Mouse (Mus musculus) Patski (cell line): ENCODE measurements around the gene Casz1. TPM values are rescaled to one million over a fixed set of nuclear protein-coding genes. Genes with fewer than 3 reads are reported as not detected.

Experiments used
- ATAC-seq: fragments of 100-300 bp; one replicate; pipeline ENCODE4 v1.8.0; 2021
- CTCF ChIA-PET: fragments of 350-600 bp; sonication (Branson Sonifier 250); formaldehyde crosslinking; loops from one replicate; lab custom pipeline; 2022; ENCODE audit warnings: inconsistent platforms; lab: Charles Lee
- POLR2A ChIA-PET: fragments of 350-600 bp; sonication (Branson Sonifier 250); formaldehyde crosslinking; loops from one replicate; lab custom pipeline; 2022; ENCODE audit warnings: antibody characterized with exemption, inconsistent platforms; lab: Charles Lee
- DNase-seq: peaks from one replicate; pipeline ENCODE4 v3.0.0-alpha.2; 2011; ENCODE audit warnings: low read depth, low spot score
- H3K27me3 ChIP-seq: fragments of 371-371 bp; one replicate; pipeline ENCODE4 v1.5.1; 2021
- CTCF ChIP-seq: fragments of 100-300 bp; IDR thresholded peaks from one replicate; pipeline ENCODE4 v1.5.1; 2021
- in situ Hi-C: fragments of 300-500 bp; cut with MboI; formaldehyde crosslinking; loops from 3 replicates; pipeline ENCODE4 v1.11.1; 2018; ENCODE audit warnings: low pct_unique_long_range_greater_than_20kb, mixed read lengths
- polyA plus RNA-seq: library from polyadenylated mRNA; unstranded; gene quantifications from one replicate; pipeline ENCODE4 v1.2.3, GENCODE M21; 2021

The Casz1 gene
- polyA plus RNA-seq, 1 experiment from 2014 or later, result 6.0 TPM

DNA sequence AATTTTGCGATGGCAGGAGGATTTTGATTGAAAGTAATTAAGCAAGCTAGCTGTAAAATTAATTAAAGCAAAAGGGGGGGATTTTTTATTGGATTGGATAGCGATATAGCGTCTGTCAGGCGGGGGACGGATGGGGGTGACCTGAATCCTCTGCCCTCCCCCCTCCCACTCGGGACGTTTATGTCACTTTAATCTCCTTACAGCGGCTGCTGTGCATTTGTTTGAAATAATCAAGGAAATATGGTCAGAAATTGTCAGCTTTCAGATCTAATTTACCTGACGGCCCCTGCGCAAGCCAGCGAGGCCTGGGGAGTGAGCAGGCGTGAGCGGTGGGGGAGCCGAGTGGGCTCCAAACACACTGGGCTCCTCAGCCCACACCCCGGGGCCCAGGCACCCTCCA, 111.6 kb downstream of the Casz1 start:
- POLR2A ChIA-PET, result interaction anchor here (1.3 kb wide), 1 partner anchor 96 kb away, joined by 4 read pairs; no protein-coding TSS in a partner anchor
- H3K27me3 ChIP-seq, result no peaks in the 10 kb centered on the region
- CTCF ChIA-PET, result interaction anchor here (1.7 kb wide), 1 partner anchor 11 kb away, joined by 8 read pairs; no protein-coding TSS in a partner anchor
- in situ Hi-C loops, result no loop called here
- ATAC-seq (no peak), DNase-seq (no peak)
- no peak for TF ChIP-seq CTCF

DNA sequence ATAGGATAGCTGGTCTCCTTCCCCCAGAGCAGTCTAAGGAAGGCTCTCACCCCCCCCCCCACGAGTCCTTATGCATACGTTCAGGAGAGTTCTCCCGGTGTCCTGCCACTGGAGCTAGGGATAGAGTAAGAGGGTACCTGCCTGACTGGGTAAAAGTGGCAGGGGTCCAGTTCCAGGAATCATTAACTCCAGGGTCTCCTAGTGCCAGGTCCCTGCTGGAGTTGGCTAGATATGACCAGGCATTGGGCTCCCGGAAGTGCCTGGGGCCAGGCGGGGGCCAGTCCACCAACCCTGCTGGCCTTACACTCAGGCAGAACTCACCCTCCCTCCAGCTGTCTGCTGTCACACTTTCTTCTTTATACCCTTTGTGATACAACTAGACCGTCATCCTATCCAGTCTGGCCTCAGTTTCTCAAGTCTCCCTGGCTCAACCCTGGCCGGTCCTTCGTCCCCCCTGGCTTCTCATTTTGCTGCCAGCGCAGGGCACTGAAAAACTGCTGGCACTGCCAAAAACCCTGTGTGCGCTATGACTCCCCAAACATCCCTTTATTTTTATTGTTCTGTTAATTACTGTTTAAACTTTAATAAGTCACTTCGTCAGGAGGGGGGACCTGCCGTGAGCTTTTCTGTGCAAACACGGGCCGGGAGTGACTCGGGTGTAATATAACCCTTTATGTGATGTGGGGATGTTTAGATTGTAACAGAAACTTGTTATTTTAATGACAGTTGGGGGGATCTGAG, 114.6 kb downstream of the Casz1 start:
- ChIA-PET CTCF (interaction anchor here (1.1 to 1.3 kb wide), 2 partner anchors 98 to 157 kb away, joined by 3 to 4 read pairs; no protein-coding TSS in a partner anchor), POLR2A (interaction anchor here (0.5 kb wide), 1 partner anchor 174 kb away, joined by 7 read pairs; no protein-coding TSS in a partner anchor)
- TF ChIP-seq CTCF, result no peak
- DNase-seq (no peak), ATAC-seq (no peak)
- no peaks in the 10 kb centered on the region for H3K27me3 ChIP-seq
- in situ Hi-C loops, result no loop called here

GRCm38 (mm10) chr4:148920610-148921009, 116.4 kb downstream of the Casz1 start:
- ATAC-seq (no peak), DNase-seq (no peak)
- CTCF ChIA-PET, result no interaction called here
- POLR2A ChIA-PET, result no interaction called here
- TF ChIP-seq CTCF, result no peak
- in situ Hi-C loops, result no loop called here
- no peaks in the 10 kb centered on the region for H3K27me3 ChIP-seq

DNA sequence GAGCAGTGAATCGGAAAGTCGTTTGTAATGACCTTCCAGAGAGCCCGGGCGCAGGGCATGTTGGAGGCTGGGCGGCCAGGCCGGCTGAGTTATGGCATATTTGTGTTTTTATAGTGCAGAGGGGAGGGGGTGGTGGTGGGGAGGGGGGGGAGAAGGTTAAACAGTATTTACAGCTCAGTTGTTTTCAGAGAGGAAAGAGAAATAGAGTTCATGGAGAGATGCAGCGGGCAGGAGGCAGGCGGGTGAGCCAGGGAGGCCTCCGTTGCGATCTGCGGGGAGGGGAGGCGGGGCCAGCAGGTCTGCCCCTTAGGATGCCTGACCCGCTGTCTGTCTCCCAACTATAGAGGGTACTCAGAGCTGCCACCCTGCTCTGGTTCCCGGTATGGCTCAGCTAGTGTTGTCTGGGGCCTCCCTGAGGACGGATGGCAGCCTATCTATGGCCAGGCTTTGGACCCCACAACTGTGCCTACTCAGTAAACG, 118.0 kb downstream of the Casz1 start:
- POLR2A ChIA-PET, result no interaction called here
- in situ Hi-C loops, result no loop called here
- CTCF ChIA-PET, result no interaction called here
- DNase-seq, result no peak
- no peak for TF ChIP-seq CTCF
- H3K27me3 ChIP-seq, result no peaks in the 10 kb centered on the region
- no peak for ATAC-seq

GRCm38 (mm10) chr4:148923414-148923813, 119.2 kb downstream of the Casz1 start:
- ChIA-PET CTCF (no interaction called here), POLR2A (no interaction called here)
- ATAC-seq, result no peak
- TF ChIP-seq CTCF, result no peak
- H3K27me3 ChIP-seq, result no peaks in the 10 kb centered on the region
- in situ Hi-C loops, result no loop called here
- no peak for DNase-seq

GRCm38 (mm10) chr4:148923976-148924375, 119.7 kb downstream of the Casz1 start:
- no peak for TF ChIP-seq CTCF
- in situ Hi-C loops, result no loop called here
- CTCF ChIA-PET, result no interaction called here
- ATAC-seq (no peak), DNase-seq (no peak)
- POLR2A ChIA-PET, result interaction anchor here (1.0 kb wide), 1 partner anchor 9 kb away, joined by 3 read pairs; no protein-coding TSS in a partner anchor
- H3K27me3 ChIP-seq, result no peaks in the 10 kb centered on the region

DNA sequence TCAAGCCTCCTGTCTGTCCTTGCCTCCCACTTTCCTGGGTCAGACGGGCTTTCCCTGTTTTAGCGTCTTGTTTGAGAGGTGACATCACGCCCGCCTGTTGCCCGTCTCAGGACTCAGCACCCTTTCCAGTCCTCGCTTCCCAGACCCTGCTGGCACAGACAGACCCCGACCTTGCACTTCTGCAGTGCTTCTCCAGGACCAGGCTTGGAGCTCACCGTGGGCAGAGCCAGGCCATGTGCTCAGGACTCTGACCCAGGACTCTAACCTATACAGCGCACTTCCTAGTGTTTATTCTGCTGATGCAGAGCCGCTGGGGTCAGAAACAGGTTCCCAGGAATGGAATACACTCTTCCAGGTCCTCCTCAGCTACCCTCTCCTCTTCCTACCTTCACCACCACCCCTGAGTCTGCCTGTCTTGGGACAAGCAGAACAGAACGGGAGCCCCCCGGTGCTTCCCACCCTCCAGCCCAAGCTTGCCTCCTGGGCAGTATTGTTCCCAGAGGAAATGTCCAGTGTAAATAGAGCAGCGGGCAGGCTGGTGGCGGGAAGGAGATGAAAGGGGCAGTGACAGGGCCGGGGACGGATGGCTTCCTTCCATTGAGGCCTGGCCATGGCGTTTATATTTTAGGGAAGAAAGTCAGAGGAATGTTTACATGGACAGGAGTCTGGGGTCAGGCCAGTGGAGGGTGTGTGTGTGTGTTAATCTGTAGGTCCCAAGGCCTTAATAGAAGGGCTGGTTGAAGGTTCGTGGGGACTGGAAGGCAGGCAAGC, 121.5 kb downstream of the Casz1 start:
- no peak for DNase-seq
- no peak for TF ChIP-seq CTCF
- ChIA-PET POLR2A (no interaction called here), CTCF (interaction anchor here (1.2 kb wide), 1 partner anchor 116 kb away, joined by 3 read pairs; no protein-coding TSS in a partner anchor)
- in situ Hi-C loops, result no loop called here
- H3K27me3 ChIP-seq, result no peaks in the 10 kb centered on the region
- ATAC-seq, result no peak

DNA sequence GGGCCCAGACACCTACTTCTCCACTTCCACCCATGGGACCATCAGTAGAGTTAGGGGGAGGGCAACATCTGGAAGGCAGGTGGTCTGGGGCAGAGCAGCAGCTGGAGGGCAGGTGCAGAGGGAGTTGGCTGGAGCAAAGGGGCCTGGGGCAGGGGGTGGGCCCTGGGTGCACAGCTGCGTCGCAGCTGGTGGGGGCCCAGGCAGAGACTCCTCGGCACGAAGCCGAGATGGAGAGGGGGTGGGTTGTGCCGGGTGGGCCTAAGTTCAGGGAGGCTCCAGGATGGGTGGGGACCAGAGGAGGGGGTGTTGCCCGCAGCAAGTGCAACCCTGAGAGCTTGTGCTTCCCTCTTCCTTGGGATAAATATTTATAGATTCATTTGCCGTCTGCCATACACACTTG, 122.2 kb downstream of the Casz1 start:
- ChIA-PET CTCF (no interaction called here), POLR2A (no interaction called here)
- ATAC-seq, result no peak
- no peaks in the 10 kb centered on the region for H3K27me3 ChIP-seq
- in situ Hi-C loops, result no loop called here
- no peak for TF ChIP-seq CTCF
- no peak for DNase-seq

DNA sequence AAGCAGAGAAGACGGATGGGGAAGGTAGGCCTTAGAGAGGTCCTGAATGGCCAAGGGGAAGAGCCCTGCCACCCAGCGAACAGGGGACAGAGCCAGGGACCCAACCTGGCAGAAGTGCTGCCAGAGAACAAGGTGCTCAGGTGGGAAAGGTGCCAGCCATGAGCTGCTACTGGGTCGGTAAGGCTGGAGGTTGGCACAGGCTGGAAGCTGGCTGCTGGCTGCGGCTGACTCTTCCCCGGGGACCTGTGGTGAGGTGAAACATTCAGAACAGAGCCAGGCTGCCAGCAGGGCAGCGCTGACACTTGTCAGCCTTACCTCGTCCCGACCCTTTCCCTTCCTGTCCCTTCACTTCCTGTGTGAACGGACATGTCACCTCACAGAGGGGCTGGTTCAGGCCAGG, 124.1 kb downstream of the Casz1 start:
- DNase-seq (no peak), ATAC-seq (no peak)
- in situ Hi-C loops, result no loop called here
- TF ChIP-seq CTCF, result no peak
- ChIA-PET CTCF (no interaction called here), POLR2A (no interaction called here)
- no peaks in the 10 kb centered on the region for H3K27me3 ChIP-seq

- DNase-seq (no peak), ATAC-seq (no peak)
- POLR2A ChIA-PET, result no interaction called here
- H3K27me3 ChIP-seq, result no peaks in the 10 kb centered on the region
- no peak for TF ChIP-seq CTCF
- in situ Hi-C loops, result no loop called here
- CTCF ChIA-PET, result no interaction called here
Measured at GRCm38 (mm10) chr4:148928876-148929275, 124.6 kb downstream of the Casz1 start.
